Mouse (Mus musculus) stomach, embryonic 14.5 days (tissue): ENCODE results near the gene Slc45a1. TPM values are rescaled to one million over a fixed set of nuclear protein-coding genes. Genes with fewer than 3 reads are reported as not detected.
A peak's percentile ranks its signal among the peaks of the same experiment; 100 is the strongest.

ENCODE experiments used
- ATAC-seq: fragments of 200-750 bp; cut with Nextera tagmentation; 2 replicates; pipeline ENCODE4 v1.8.0; 2017; ENCODE audit warnings: low read depth, moderate TSS enrichment; ENCODE audit not compliant: insufficient number of reproducible peaks, insufficient read depth, low FRiP score
- H3K27ac ChIP-seq: fragments of 300-500 bp; sonication (generic); 2 replicates; pipeline ENCODE4 v1.5.1; 2014; ENCODE audit warnings: mild to moderate bottlenecking, low read length, moderate library complexity, mixed read lengths
- H3K27me3 ChIP-seq: fragments of 300-500 bp; sonication (generic); 2 replicates; pipeline ENCODE4 v1.6.1; 2014; ENCODE audit warnings: low read length, control low read depth, mixed read lengths; ENCODE audit not compliant: control insufficient read depth, insufficient read depth
- H3K36me3 ChIP-seq: fragments of 300-500 bp; sonication (generic); 2 replicates; pipeline ENCODE4 v1.6.1; 2014; ENCODE audit warnings: mild to moderate bottlenecking, control low read depth, low read length, moderate library complexity, mixed read lengths; ENCODE audit not compliant: control insufficient read depth, insufficient read depth
- H3K4me1 ChIP-seq: fragments of 300-500 bp; sonication (generic); 2 replicates; pipeline ENCODE4 v1.6.1; 2014; ENCODE audit warnings: low read length, control low read depth, mixed read lengths; ENCODE audit not compliant: control insufficient read depth, insufficient read depth
- H3K4me2 ChIP-seq: fragments of 300-500 bp; sonication (generic); replicated peaks from 2 replicates; pipeline ENCODE4 v1.6.1; 2014; ENCODE audit warnings: low read depth, low read length, control low read depth
- H3K4me3 ChIP-seq: fragments of 300-500 bp; sonication (generic); 2 replicates; pipeline ENCODE4 v1.5.1; 2014; ENCODE audit warnings: low read depth, low read length, control low read depth
- H3K9ac ChIP-seq: fragments of 300-500 bp; sonication (generic); replicated peaks from 2 replicates; pipeline ENCODE4 v1.6.1; 2014; ENCODE audit warnings: low read depth, mild to moderate bottlenecking, control low read depth, low read length, moderate library complexity, mixed read lengths
- H3K9me3 ChIP-seq: fragments of 300-500 bp; sonication (generic); 2 replicates; pipeline ENCODE4 v1.6.1; 2016; ENCODE audit warnings: low read depth, low read length, control low read depth; ENCODE audit not compliant: control insufficient read depth
- WGBS: fragments of 180-500 bp; shearing (Covaris S2); extraction: QIAGEN DNeasy Blood & Tissue Kit; methylation state at CpG from one replicate; pipeline ENCODE4 v1.1.7; 2014; 5-methylcytosine and 5-hydroxymethylcytosine counted together
- polyA plus RNA-seq: library from polyadenylated mRNA; unstranded; fragments of >200 nt; fragmentation: Nextera tagmentation; extraction: Ambion mirVana; gene quantifications from 2 replicates; pipeline ENCODE4 v1.2.1, GENCODE M21; 2014

Gene Slc45a1
- 0.71 and 1.6 TPM in 2 replicates for polyA plus RNA-seq

GRCm38 (mm10) chr4:150651390-150652277 lies at the start of gene Slc45a1:
Gene Slc45a1, minus strand, starts transcription at chr4:150652174.
- 8% methylated on average over 41 of the region's 41 CpGs for WGBS

GRCm38 (mm10) chr4:150700849-150701248 lies 48.9 kb upstream of the Slc45a1 start:
- no peak overlapping the region for H3K9ac ChIP-seq
- H3K4me2 ChIP-seq, result no peak overlapping the region
- WGBS, result 90% methylated on average over 9 of the region's 9 CpGs
- no peaks in the 10 kb centered on the region for H3K27me3 ChIP-seq
- no peaks in the 10 kb centered on the region for H3K36me3 ChIP-seq
- no peak overlapping the region for H3K27ac ChIP-seq
- no peak overlapping the region for H3K4me3 ChIP-seq
- no peaks in the 10 kb centered on the region for H3K9me3 ChIP-seq
- ATAC-seq, result no peak
- no peaks in the 10 kb centered on the region for H3K4me1 ChIP-seq

More at GRCm38 (mm10) chr4:150651390-150652277, at the start of gene Slc45a1:
- H3K4me2 ChIP-seq, result peak within 1 kb of the TSS; percentile 31
- no peaks in the 10 kb centered on the region; the same call in 1 of the 2 replicates for H3K9me3 ChIP-seq
- no peak for ATAC-seq
- H3K36me3 ChIP-seq, result no peaks in the 10 kb centered on the region
- H3K27ac ChIP-seq, result no peak within 1 kb of the TSS
- no peak within 1 kb of the TSS for H3K9ac ChIP-seq
- H3K27me3 ChIP-seq, result 0 out of 2 replicates have a peak, but pooled peaks cover 6% of the 10 kb centered on the region
- H3K4me3 ChIP-seq, result peak within 1 kb of the TSS; percentile 12; the same call in 1 of the 2 replicates
- no peaks in the 10 kb centered on the region for H3K4me1 ChIP-seq

GRCm38 (mm10) chr4:150694434-150695108 lies 42.6 kb upstream of the Slc45a1 start:
- Histone ChIP-seq H3K4me1 (no peaks in the 10 kb centered on the region), H3K4me3 (no peak overlapping the region), H3K27ac (no peak overlapping the region), H3K9ac (no peak overlapping the region), H3K27me3 (no peaks in the 10 kb centered on the region), H3K9me3 (no peaks in the 10 kb centered on the region), H3K4me2 (no peak overlapping the region), H3K36me3 (no peaks in the 10 kb centered on the region)
- ATAC-seq, result 0 out of 2 replicates have a peak, but pooled peaks have one; percentile 33
- 63% methylated on average over 10 of the region's 10 CpGs for WGBS

DNA sequence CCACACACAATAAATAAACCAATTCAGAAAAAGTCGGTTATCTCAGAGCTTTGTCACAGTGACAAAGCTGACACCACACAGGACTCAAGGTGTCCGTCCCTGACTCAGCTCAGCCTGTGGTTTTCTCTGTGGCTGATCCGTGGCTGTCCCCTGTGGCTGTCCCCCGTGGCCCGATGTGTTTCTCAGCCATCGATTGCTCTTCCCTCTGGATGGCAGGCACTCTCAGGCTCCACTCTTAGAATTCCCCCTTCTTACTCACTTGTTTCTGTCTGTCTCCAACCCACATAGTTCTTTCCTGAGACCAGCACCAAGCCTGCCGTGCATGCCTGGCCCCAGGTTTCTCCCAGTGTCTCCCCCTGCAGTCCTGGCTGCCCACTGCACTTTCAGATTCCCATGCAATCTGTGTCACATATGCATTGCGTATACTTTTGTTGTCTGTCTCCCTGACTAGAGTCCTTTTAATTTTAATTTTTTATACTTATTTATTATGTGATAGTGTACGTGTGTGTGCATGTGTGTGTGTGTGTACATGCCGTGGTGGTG lies 41.0 kb upstream of the Slc45a1 start:
- Histone ChIP-seq H3K4me3 (no peak overlapping the region), H3K4me1 (no peaks in the 10 kb centered on the region), H3K9me3 (no peaks in the 10 kb centered on the region), H3K4me2 (no peak overlapping the region), H3K9ac (no peak overlapping the region), H3K27ac (no peak overlapping the region), H3K36me3 (no peaks in the 10 kb centered on the region), H3K27me3 (no peaks in the 10 kb centered on the region)
- no peak for ATAC-seq
- WGBS, result 72% methylated on average over 10 of the region's 10 CpGs

DNA sequence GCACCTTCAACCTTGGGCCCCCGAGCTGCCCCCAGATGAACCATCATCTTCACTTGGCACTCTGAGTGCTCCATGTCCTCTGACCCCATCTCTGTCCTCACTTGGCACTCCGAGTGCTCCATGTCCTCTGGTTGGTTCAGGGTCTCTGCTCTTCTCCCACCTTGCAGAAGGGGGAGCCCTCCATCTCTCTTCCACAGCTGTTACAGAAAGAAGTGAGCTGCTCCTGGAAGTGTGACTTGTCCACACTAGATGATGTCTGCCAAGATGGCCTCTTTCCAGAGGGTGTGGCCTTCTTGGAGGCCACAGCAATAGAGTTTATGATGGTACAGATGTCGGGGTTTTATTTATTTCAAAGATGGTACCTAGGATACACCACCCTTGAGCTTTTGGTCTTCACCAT lies 38.8 kb upstream of the Slc45a1 start:
- no peak overlapping the region for H3K4me2 ChIP-seq
- no peaks in the 10 kb centered on the region for H3K27me3 ChIP-seq
- H3K27ac ChIP-seq, result no peak overlapping the region
- H3K9ac ChIP-seq, result no peak overlapping the region
- H3K36me3 ChIP-seq, result no peaks in the 10 kb centered on the region
- no peaks in the 10 kb centered on the region for H3K4me1 ChIP-seq
- 68% methylated on average over 3 of the region's 3 CpGs for WGBS
- H3K4me3 ChIP-seq, result no peak overlapping the region
- H3K9me3 ChIP-seq, result no peaks in the 10 kb centered on the region
- no peak for ATAC-seq

DNA sequence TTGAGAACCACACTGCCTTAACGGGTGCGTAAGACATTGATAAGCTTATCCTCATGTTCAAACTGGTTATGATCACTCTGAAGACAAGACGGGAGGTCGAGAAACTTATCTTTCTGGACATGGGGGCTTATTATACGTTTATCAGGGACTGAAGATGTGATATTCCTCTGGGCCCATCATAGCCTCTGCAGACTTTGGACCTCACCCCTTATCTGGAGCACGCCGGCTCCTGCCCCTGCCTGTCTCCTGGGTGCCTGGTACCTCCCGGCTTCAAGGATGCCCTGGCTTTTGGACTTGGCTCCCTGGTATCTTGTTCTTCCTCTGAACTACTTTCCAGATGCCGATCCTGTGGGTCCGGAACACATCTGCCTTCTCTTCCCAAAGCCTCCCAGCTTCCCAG lies 37.6 kb upstream of the Slc45a1 start:
- no peaks in the 10 kb centered on the region for H3K36me3 ChIP-seq
- 0 out of 2 replicates have a peak, but pooled peaks cover 6% of the 10 kb centered on the region for H3K4me1 ChIP-seq
- 86% methylated on average over 10 of the region's 10 CpGs for WGBS
- H3K27ac ChIP-seq, result no peak overlapping the region
- H3K27me3 ChIP-seq, result no peaks in the 10 kb centered on the region
- ATAC-seq, result no peak
- H3K9ac ChIP-seq, result no peak overlapping the region
- no peak overlapping the region for H3K4me3 ChIP-seq
- no peak overlapping the region for H3K4me2 ChIP-seq
- no peaks in the 10 kb centered on the region for H3K9me3 ChIP-seq

DNA sequence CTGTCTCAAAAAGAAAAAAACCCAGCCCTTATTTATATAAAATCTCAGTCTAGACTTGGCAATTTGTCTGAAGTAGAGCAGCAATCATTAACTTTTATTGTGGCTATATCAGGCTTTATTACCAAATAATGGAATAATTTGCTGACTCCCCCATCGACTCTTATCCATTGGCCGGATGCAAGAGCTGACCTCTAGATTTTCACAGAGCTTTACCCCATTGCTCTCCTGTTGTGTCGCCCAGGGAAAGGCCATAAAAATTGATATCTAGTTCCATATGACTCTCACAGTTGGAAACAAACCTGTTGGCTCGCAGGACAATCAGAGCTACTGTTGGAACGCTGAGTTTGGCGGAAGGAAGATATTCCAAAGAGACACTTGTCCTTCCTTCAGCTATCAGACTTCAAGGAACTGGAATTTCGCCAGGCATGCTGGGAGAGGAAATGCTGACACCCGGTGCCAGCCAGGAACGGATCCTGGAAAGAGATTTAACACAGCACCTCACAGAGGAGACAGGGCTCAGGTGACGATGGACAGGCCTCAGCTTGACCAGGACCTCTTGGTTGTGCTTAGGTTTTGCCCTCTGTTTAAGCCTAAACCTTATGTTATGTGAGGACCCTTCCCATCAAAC lies 35.3 kb upstream of the Slc45a1 start:
- 74% methylated on average over 10 of the region's 10 CpGs for WGBS
- no peak for ATAC-seq
- Histone ChIP-seq H3K9me3 (no peaks in the 10 kb centered on the region), H3K4me3 (no peak overlapping the region), H3K27ac (no peak overlapping the region), H3K9ac (no peak overlapping the region), H3K4me1 (0 out of 2 replicates have a peak, but pooled peaks cover 6% of the 10 kb centered on the region), H3K36me3 (no peaks in the 10 kb centered on the region), H3K4me2 (no peak overlapping the region), H3K27me3 (no peaks in the 10 kb centered on the region)

DNA sequence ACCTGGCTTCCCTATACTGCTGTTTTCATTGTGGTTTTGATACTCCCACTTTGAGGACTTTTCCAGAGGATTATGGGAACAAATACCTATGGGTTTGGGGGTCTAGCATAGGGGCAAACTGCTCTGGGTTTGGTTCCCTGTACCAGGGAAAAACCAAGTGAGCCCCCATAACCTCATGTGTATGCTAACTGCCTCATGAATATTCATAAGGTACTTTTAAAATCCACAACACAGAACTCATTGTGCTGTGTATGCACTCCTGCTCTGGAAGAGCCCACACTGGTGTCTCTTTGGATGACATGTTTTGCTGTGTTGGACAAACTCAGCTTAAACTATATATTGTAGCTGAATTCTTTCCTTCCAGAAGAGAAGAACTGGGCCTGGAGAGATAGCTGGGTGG lies 34.6 kb upstream of the Slc45a1 start:
- Histone ChIP-seq H3K4me2 (no peak overlapping the region), H3K9me3 (no peaks in the 10 kb centered on the region), H3K27me3 (no peaks in the 10 kb centered on the region), H3K27ac (no peak overlapping the region), H3K4me3 (no peak overlapping the region), H3K36me3 (no peaks in the 10 kb centered on the region), H3K4me1 (0 out of 2 replicates have a peak, but pooled peaks cover 6% of the 10 kb centered on the region), H3K9ac (no peak overlapping the region)
- no peak for ATAC-seq
